Mouse (Mus musculus) neural tube, embryonic 11.5 days (tissue): ENCODE measurements around the gene Zscan26. TPM values are rescaled to one million over a fixed set of nuclear protein-coding genes. Genes with fewer than 3 reads are reported as not detected.
"Not testable (repeated sequence)": the region's sequence is repeated elsewhere in the genome, so short reads cannot be mapped to it uniquely, and the experiment has no call there.

Source experiments
- ATAC-seq: fragments of 200-750 bp; cut with Nextera tagmentation; 2 replicates; pipeline ENCODE4 v1.8.0; 2017; ENCODE audit warnings: moderate number of reproducible peaks, mild to moderate bottlenecking, moderate TSS enrichment, moderate library complexity; ENCODE audit not compliant: insufficient read depth, low FRiP score, low TSS enrichment
- DNase-seq: peaks from one replicate; pipeline ENCODE4 v3.0.0-alpha.2; 2015; ENCODE audit warnings: low spot score
- H3K27ac ChIP-seq: fragments of 300-500 bp; sonication (generic); 2 replicates; pipeline ENCODE4 v1.5.1; 2014; ENCODE audit warnings: low read depth, mild to moderate bottlenecking, low read length
- H3K27me3 ChIP-seq: fragments of 300-500 bp; sonication (generic); 2 replicates; pipeline ENCODE4 v1.6.1; 2014; ENCODE audit warnings: mild to moderate bottlenecking, low read length, mixed read lengths; ENCODE audit not compliant: control insufficient read depth, insufficient read depth
- H3K36me3 ChIP-seq: fragments of 300-500 bp; sonication (generic); 2 replicates; pipeline ENCODE4 v1.6.1; 2014; ENCODE audit warnings: mild to moderate bottlenecking, low read length, moderate library complexity, mixed read lengths; ENCODE audit not compliant: control insufficient read depth, insufficient read depth
- H3K4me1 ChIP-seq: fragments of 300-500 bp; sonication (generic); 2 replicates; pipeline ENCODE4 v1.6.1; 2014; ENCODE audit warnings: low read length, mixed read lengths; ENCODE audit not compliant: control insufficient read depth, insufficient read depth
- H3K4me2 ChIP-seq: fragments of 300-500 bp; sonication (generic); 2 replicates; pipeline ENCODE4 v1.6.1; 2014; ENCODE audit warnings: low read depth, mild to moderate bottlenecking, moderate library complexity
- H3K4me3 ChIP-seq: fragments of 300-500 bp; sonication (generic); 2 replicates; pipeline ENCODE4 v1.5.1; 2014; ENCODE audit warnings: low read depth, low read length
- H3K9ac ChIP-seq: fragments of 300-500 bp; sonication (generic); 2 replicates; pipeline ENCODE4 v1.6.1; 2014; ENCODE audit warnings: mild to moderate bottlenecking, low read length
- H3K9me3 ChIP-seq: fragments of 300-500 bp; sonication (generic); 2 replicates; pipeline ENCODE4 v1.6.1; 2016; ENCODE audit warnings: low read length; ENCODE audit not compliant: control insufficient read depth
- WGBS: fragments of 180-500 bp; shearing (Covaris S2); extraction: QIAGEN DNeasy Blood & Tissue Kit; methylation state at CpG from one replicate; pipeline ENCODE4 v1.1.7; 2014; 5-methylcytosine and 5-hydroxymethylcytosine counted together
- polyA plus RNA-seq: library from polyadenylated mRNA; unstranded; fragments of >200 nt; fragmentation: Nextera tagmentation; extraction: Ambion mirVana; gene quantifications from 2 replicates; pipeline ENCODE4 v1.2.1, GENCODE M21; 2014

Gene Zscan26
- 14.9 and 17.5 TPM in 2 replicates for polyA plus RNA-seq

GRCm38 (mm10) chr13:21453449-21453848, at the start of gene Zscan26:
Zscan26 (minus strand) TSS chr13:21453730.
- ATAC-seq (peak; percentile 87), DNase-seq (peak; percentile 89)
- Histone ChIP-seq H3K27me3 (no peaks in the 10 kb centered on the region), H3K27ac (no peak within 1 kb of the TSS), H3K4me2 (peak within 1 kb of the TSS; percentile 69), H3K4me1 (peaks cover 5% of the 10 kb centered on the region), H3K9ac (peak within 1 kb of the TSS; percentile 61), H3K9me3 (no peaks in the 10 kb centered on the region), H3K36me3 (no peaks in the 10 kb centered on the region), H3K4me3 (peak within 1 kb of the TSS; percentile 58)
- 0% methylated on average over 23 of the region's 23 CpGs for WGBS

- Histone ChIP-seq H3K4me3 (no peak overlapping the region), H3K27me3 (no peaks in the 10 kb centered on the region), H3K4me1 (no peaks in the 10 kb centered on the region), H3K9ac (no peak overlapping the region), H3K4me2 (no peak overlapping the region), H3K9me3 (no peaks in the 10 kb centered on the region), H3K27ac (no peak overlapping the region), H3K36me3 (no peaks in the 10 kb centered on the region)
- DNase-seq: no peak
- ATAC-seq: no peak
- WGBS: 90% methylated on average over 5 of the region's 5 CpGs
Observed at GRCm38 (mm10) chr13:21502296-21502695, 48.8 kb upstream of the Zscan26 start.

GRCm38 (mm10) chr13:21501182-21501581, 47.7 kb upstream of the Zscan26 start, which contains the start of gene Gm11273:
Gm11273 (minus strand) TSS chr13:21501418.
- H3K27ac ChIP-seq, H3K9me3 ChIP-seq, H3K36me3 ChIP-seq, H3K4me3 ChIP-seq, H3K4me2 ChIP-seq, H3K4me1 ChIP-seq, DNase-seq, H3K27me3 ChIP-seq, H3K9ac ChIP-seq, ATAC-seq: not testable (repeated sequence)
- 94% methylated on average over 17 of the region's 17 CpGs for WGBS

DNA sequence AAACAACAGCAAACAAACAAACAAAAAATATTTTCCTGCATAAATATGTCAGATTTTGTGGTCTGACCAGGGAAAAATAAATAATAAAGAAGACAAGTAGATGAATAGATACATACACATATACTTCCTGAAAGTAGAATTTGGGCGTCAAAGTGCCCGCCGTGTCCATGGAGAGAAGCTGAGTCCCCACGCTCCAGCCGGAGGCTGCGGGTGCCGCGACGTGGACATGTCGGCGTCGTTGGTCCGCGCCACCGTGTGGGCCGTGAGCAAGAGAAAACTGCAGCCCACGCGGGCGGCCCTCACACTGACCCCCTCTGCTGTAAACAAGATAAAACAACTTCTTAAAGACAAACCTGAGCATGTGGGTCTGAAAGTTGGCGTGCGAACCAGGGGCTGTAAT, 41.5 kb upstream of the Zscan26 start, which contains the start of gene AK157302:
Gene AK157302, plus strand, starts transcription at position 144 of the 400 bp plus-strand sequence.
- Histone ChIP-seq H3K27me3 (no peaks in the 10 kb centered on the region), H3K27ac (no peak within 1 kb of the TSS), H3K4me3 (no peak within 1 kb of the TSS), H3K9me3 (no peaks in the 10 kb centered on the region), H3K36me3 (no peaks in the 10 kb centered on the region), H3K4me2 (no peak within 1 kb of the TSS), H3K4me1 (no peaks in the 10 kb centered on the region), H3K9ac (no peak within 1 kb of the TSS)
- 95% methylated on average over 21 of the region's 21 CpGs for WGBS
- no peak for ATAC-seq
- no peak for DNase-seq

DNA sequence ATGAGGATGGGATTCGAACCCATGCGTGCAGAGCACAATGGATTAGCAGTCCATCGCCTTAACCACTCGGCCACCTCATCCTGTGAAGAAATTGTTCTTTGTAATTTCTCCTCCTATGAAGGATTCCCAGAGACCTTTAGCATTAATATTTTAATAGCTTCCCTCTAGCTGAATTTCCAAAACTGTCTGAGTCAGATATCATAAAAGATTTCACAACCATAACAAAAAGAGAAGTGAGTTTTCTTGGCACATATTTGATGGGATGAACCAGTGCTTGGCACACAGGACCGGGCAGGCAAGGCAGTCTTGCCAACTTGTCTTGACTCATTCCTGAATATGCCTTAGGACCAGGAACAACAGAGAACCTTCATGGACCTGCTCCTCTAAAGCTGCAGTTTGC, 39.3 kb upstream of the Zscan26 start:
- Histone ChIP-seq H3K9ac (no peak overlapping the region), H3K4me3 (no peak overlapping the region), H3K36me3 (no peaks in the 10 kb centered on the region), H3K9me3 (no peaks in the 10 kb centered on the region), H3K4me1 (no peaks in the 10 kb centered on the region), H3K27ac (no peak overlapping the region), H3K4me2 (no peak overlapping the region), H3K27me3 (no peaks in the 10 kb centered on the region)
- 95% methylated on average over 5 of the region's 5 CpGs for WGBS
- ATAC-seq (no peak), DNase-seq (no peak)

- no peaks in the 10 kb centered on the region; the same call in 1 of the 2 replicates for H3K36me3 ChIP-seq
- no peak overlapping the region for H3K4me3 ChIP-seq
- H3K4me2 ChIP-seq: no peak overlapping the region
- H3K4me1 ChIP-seq: no peaks in the 10 kb centered on the region
- no peak overlapping the region for H3K27ac ChIP-seq
- 92% methylated on average over 1 of the region's 1 CpGs for WGBS
- ATAC-seq (no peak), DNase-seq (no peak)
- H3K9ac ChIP-seq: no peak overlapping the region
- H3K9me3 ChIP-seq: no peaks in the 10 kb centered on the region
- H3K27me3 ChIP-seq: no peaks in the 10 kb centered on the region
Observed at GRCm38 (mm10) chr13:21486881-21487280, 33.4 kb upstream of the Zscan26 start.

DNA sequence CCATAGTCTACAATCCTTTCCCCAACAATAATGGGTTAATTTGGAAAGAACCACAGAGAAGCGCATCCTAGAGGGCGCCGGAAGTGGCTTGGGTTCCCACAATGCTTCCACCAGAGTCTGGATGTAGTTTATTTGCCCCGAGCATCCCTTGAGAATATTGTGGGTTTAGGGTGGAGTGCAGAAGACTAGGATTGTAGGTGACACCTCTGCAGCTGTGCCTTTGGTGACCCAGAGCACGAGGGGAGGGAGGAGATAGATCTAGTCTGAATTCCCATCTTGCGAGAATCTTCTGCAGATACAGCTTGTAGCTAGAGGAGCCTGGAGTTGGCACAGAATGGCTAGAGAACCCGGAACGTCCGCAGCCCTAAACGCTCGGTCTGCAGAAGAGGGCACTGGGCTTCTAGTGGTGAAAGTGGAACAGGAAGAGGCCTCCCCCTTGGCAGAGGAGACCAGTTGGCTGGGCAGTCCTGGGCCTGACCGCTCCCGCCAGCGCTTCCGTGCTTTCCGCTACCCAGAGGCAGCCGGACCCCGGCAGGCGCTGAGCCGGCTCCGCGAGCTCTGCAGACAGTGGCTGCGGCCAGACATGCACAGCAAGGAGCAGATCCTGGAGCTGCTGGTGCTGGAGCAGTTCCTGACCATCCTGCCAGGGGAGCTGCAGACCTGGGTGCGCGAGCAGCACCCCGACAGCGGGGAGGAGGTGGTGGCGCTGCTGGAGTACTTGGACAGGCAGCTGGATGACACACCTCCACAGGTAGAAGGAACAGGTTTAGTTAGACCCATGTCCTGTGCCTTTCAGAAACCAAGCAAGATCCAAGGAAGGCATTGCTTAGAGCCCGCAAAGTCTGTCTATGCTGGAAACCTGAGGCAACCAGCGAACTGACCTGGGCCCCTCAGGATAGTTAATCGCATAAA, 25.5 kb upstream of the Zscan26 start, which contains the start of the genes Zkscan4 and Gm10065:
Gene Zkscan4, plus strand, starts transcription at position 149 of the 912 bp plus-strand sequence.
Gene Gm10065, minus strand, starts transcription at position 683 of the 912 bp plus-strand sequence.
- peak within 1 kb of the TSS; percentile 66 for H3K4me2 ChIP-seq
- H3K4me3 ChIP-seq: peak within 1 kb of the TSS; percentile 51
- ATAC-seq: peak; percentile 70
- not testable (repeated sequence) for H3K27me3 ChIP-seq, H3K4me1 ChIP-seq, H3K9me3 ChIP-seq, H3K27ac ChIP-seq, H3K36me3 ChIP-seq
- WGBS: 2% methylated on average over 30 of the region's 31 CpGs
- H3K9ac ChIP-seq: peak within 1 kb of the TSS; percentile 67
- peak; percentile 78 for DNase-seq

GRCm38 (mm10) chr13:21472427-21472826, 18.9 kb upstream of the Zscan26 start:
- Histone ChIP-seq H3K4me2 (no peak overlapping the region), H3K4me1 (no peaks in the 10 kb centered on the region), H3K27me3 (no peaks in the 10 kb centered on the region), H3K9ac (no peak overlapping the region), H3K4me3 (no peak overlapping the region), H3K9me3 (no peaks in the 10 kb centered on the region), H3K36me3 (no peaks in the 10 kb centered on the region), H3K27ac (no peak overlapping the region)
- ATAC-seq (no peak), DNase-seq (no peak)
- 43% methylated on average over 4 of the region's 4 CpGs for WGBS
